Mouse (Mus musculus) thymus, postnatal 36 days (tissue): Measurements from ENCODE around the gene Fam171a1.
"Not testable (repeated sequence)": the region's sequence is repeated elsewhere in the genome, so short reads cannot be mapped to it uniquely, and the experiment has no call there.

Experiments used
- DNase-seq, 2 experiments: peaks; one replicate each; pipeline ENCODE4 v3.0.0; 2022; ENCODE audit warnings: mixed read lengths in 2 of 2

Fam171a1 gene

GRCm38 (mm10) chr2:3113866-3114265 lies at the start of gene Fam171a1:
Gene Fam171a1, plus strand, starts transcription at chr2:3114224.
- no peak for DNase-seq

GRCm38 (mm10) chr2:3069140-3069539 lies 44.9 kb upstream of the Fam171a1 start:
- DNase-seq, result no peak

GRCm38 (mm10) chr2:3088361-3088760 lies 25.7 kb upstream of the Fam171a1 start:
- not testable (repeated sequence) for DNase-seq

GRCm38 (mm10) chr2:3089274-3089673 lies 24.8 kb upstream of the Fam171a1 start:
- no peak for DNase-seq

GRCm38 (mm10) chr2:3096101-3096500 lies 17.9 kb upstream of the Fam171a1 start:
- no peak for DNase-seq

GRCm38 (mm10) chr2:3099971-3100370 lies 14.1 kb upstream of the Fam171a1 start:
- DNase-seq, result no peak

GRCm38 (mm10) chr2:3101292-3101957 lies 12.6 kb upstream of the Fam171a1 start:
- no peak for DNase-seq

GRCm38 (mm10) chr2:3102360-3102759 lies 11.7 kb upstream of the Fam171a1 start:
- DNase-seq, result no peak

GRCm38 (mm10) chr2:3107471-3107870 lies 6.6 kb upstream of the Fam171a1 start:
- DNase-seq, result no peak

GRCm38 (mm10) chr2:3108431-3108830 lies 5.6 kb upstream of the Fam171a1 start:
- DNase-seq, result no peak

- no peak for DNase-seq
Measured at GRCm38 (mm10) chr2:3108834-3109233, 5.2 kb upstream of the Fam171a1 start.

GRCm38 (mm10) chr2:3117855-3118202 lies 3.8 kb downstream of the Fam171a1 start:
- no peak for DNase-seq

- peak; percentile 74 to 75 for DNase-seq
Measured at GRCm38 (mm10) chr2:3118203-3118941, 4.3 kb downstream of the Fam171a1 start.

- DNase-seq, result no peak
Measured at GRCm38 (mm10) chr2:3118969-3119368, 4.9 kb downstream of the Fam171a1 start.

- no peak for DNase-seq
Measured at GRCm38 (mm10) chr2:3119371-3119935, 5.4 kb downstream of the Fam171a1 start.

GRCm38 (mm10) chr2:3122571-3122970 lies 8.5 kb downstream of the Fam171a1 start:
- no peak for DNase-seq

GRCm38 (mm10) chr2:3127256-3127883 lies 13.3 kb downstream of the Fam171a1 start:
- no peak for DNase-seq

GRCm38 (mm10) chr2:3128344-3128871 lies 14.4 kb downstream of the Fam171a1 start:
- DNase-seq, result no peak

GRCm38 (mm10) chr2:3128910-3129309 lies 14.9 kb downstream of the Fam171a1 start:
- DNase-seq, result no peak

- DNase-seq, result no peak
Measured at GRCm38 (mm10) chr2:3132473-3132872, 18.4 kb downstream of the Fam171a1 start.

- DNase-seq, result no peak
Measured at GRCm38 (mm10) chr2:3134580-3135296, 20.7 kb downstream of the Fam171a1 start.

- DNase-seq, result no peak
Measured at GRCm38 (mm10) chr2:3135297-3135684, 21.3 kb downstream of the Fam171a1 start.

- DNase-seq, result no peak
Measured at GRCm38 (mm10) chr2:3138308-3138707, 24.3 kb downstream of the Fam171a1 start.
